Mouse (Mus musculus): ENCODE measurements around the gene Mageb18.
"Not testable (repeated sequence)": the region's sequence is repeated elsewhere in the genome, so short reads cannot be mapped to it uniquely, and the experiment has no call there.

Mageb18 gene

GRCm38 (mm10) chrX:92599472-92599871 lies at the start of gene Mageb18:
Mageb18 (minus strand) TSS chrX:92599572.
- in situ Hi-C loops (cut with MboI, MseI), result no loop called here

DNA sequence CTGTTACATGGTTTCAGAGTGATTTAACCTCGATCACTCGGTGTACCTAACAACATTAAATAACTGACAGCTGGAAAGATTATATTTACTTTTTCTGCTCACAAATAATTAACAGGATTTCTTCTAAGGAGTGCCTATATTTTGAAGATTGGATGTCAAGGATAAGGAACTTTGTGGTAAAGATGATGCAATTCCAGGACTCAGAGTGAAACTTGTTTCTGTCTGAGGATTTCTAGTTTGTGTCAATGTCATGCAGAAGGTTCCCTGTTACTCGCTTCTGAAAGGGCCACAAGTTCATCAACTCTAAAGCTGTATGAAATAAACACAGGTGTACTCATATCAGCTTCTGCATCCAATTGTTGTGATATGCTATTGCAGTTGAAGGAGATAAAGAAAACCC lies 13.4 kb upstream of the Mageb18 start:
- in situ Hi-C loops (cut with MboI, MseI), result no loop called here

GRCm38 (mm10) chrX:92610466-92610865 lies 11.1 kb upstream of the Mageb18 start:
- in situ Hi-C loops (cut with MboI, MseI), result no loop called here

GRCm38 (mm10) chrX:92597324-92597723 lies 2.0 kb downstream of the Mageb18 start:
- in situ Hi-C loops (cut with MboI, MseI), result no loop called here

- in situ Hi-C loops (cut with MboI, MseI), result no loop called here
These were observed 71.5 kb downstream of the Mageb18 start for GRCm38 (mm10) chrX:92527826-92528225.

DNA sequence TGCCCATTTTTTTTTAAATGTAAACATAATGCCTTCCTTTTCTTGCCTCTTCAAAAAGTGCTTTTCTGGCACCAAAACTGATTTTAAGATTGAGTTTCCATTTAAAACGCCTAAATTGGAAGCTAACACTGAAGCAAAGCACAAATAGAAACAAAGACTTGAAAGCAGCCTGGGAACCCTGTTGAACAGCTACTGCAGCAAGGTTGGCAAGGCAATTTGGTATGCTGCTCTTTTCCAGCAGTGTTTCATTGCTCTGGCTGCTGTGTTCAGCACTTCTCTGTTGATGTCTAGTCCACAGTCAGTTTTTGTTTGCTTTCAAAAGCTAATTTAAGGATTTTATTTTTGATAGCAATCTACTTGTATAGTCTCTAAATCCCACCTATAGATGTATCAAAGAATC lies 101.1 kb downstream of the Mageb18 start:
- in situ Hi-C loops (cut with MboI, MseI), result no loop called here

GRCm38 (mm10) chrX:92489649-92490048 lies 109.7 kb downstream of the Mageb18 start, which contains the start of gene Gm5941:
Gm5941 (plus strand) TSS chrX:92489949.
- in situ Hi-C loops (cut with MboI, MseI), result not testable (repeated sequence)

DNA sequence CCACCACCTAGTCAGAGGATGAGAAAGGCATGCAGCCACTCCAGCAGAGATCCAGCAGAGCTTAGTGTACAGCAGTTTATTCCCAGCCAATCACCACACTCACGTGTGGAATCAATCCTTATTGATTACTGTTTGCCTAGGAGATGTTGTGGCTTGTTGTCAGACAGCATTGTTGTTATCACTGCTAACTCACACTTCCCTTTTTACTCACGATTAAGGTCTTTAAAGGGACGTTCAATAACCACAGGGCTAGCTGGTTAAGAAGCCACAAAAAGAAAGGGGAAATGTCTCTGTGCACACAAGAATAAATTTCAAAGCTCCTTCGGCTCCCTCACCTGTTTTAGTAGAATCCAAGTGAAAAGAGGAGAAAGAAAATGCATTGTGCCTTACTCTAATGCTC lies 134.6 kb downstream of the Mageb18 start:
- in situ Hi-C loops (cut with MboI, MseI), result no loop called here

DNA sequence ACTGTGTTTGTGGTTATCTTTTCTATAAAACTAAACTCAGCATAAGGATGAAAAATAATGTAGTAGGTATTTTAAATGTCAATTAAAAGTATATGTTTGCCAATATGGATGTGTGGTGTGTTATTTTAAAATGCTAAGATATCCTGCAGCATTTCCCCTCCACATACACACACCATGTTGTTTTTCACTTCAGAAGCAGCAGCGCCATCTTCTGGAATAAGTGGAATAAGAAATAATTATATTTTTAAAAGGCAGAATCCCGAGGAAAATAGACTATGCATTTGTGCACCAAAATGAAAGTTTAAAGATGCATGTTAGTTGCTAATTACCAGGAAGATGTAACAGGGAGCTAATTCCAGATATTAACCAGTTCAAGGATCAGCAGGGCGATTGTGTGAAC lies 138.9 kb downstream of the Mageb18 start:
- in situ Hi-C loops (cut with MboI, MseI), result no loop called here

DNA sequence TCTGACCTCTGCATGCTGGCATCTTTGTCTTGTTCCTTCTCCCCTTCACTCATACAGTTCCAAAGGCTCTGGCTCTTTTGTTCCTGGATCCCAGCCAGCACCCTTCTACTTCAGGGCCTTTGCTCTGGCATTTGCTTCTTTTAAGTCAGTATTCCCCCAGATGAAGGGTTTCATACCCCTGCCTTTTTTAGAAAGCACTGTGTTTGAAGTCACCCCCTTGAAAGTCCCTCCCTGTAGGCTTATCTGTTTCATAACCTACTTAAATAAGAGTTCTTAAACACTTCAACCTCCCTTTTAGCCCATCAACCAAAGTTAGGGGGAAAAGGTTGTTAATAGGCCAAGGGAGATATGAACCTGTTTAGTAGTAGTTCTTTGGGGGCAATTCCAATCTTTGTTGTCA lies 212.0 kb downstream of the Mageb18 start:
- in situ Hi-C loops (cut with MboI, MseI), result no loop called here

- in situ Hi-C loops (cut with MboI, MseI), result no loop called here
These were observed 256.4 kb downstream of the Mageb18 start for GRCm38 (mm10) chrX:92342924-92343323.

GRCm38 (mm10) chrX:92340906-92341305 lies 258.5 kb downstream of the Mageb18 start:
- in situ Hi-C loops (cut with MboI, MseI), result no loop called here

- in situ Hi-C loops (cut with MboI, MseI), result no loop called here
These were observed 259.8 kb downstream of the Mageb18 start for GRCm38 (mm10) chrX:92339551-92339950.

DNA sequence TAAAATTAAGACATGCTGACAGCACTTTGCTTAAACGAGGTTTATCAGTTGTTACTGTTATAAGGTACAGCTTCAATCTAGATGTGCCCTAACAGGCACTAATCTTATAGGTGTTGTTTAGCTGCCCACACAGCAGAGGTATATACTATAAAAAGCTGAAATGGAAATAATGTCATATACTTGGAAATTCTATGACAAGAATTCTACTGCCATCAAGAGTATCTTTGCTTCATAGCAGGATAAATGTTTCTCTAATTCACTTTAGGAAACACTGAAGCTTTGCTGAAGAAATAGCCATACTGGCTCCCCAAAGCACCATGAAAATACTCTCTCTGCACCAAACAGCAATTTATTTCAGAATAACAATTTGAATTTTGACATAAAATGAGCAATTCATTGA lies 265.9 kb downstream of the Mageb18 start:
- in situ Hi-C loops (cut with MboI, MseI), result no loop called here

DNA sequence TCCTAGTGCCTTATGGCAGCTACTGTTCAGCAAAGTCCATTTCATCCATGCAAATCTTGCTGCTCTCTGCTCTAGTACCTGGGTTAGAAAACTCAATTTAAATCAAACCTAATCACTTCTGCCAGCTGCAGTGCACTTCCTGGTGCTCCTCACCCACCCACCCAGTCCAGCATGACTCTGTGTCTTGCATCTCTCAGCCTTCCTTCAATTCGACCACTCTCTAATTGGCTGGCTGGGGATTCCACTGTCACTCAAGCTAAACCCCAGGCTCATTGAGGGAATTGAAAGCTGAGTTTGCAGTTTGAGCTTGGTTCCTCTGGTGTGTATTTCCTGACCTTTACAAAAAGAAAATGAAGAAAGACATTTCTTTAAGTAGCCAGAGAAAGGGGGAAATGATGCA lies 275.8 kb downstream of the Mageb18 start:
- in situ Hi-C loops (cut with MboI, MseI), result no loop called here

- in situ Hi-C loops (cut with MboI, MseI), result no loop called here
These were observed 318.8 kb downstream of the Mageb18 start for GRCm38 (mm10) chrX:92280619-92281018.

Data from T-helper 1 cell (primary cell).